Mouse (Mus musculus): ENCODE data around the gene Aarsd1. TPM values are rescaled to one million over a fixed set of nuclear protein-coding genes. Genes with fewer than 3 reads are reported as not detected.
A peak's percentile ranks its signal among the peaks of the same experiment; 100 is the strongest.
"Not testable (repeated sequence)": the region's sequence is repeated elsewhere in the genome, so short reads cannot be mapped to it uniquely, and the experiment has no call there.

The Aarsd1 gene
- polyA plus RNA-seq, 1 experiment from 2014 or later: 101 TPM

- Histone ChIP-seq H3K9me3 (replicated peaks) (no peaks in the 10 kb centered on the region), H3K4me2 (no peak overlapping the region), H3K4me1 (peaks cover 16% of the 10 kb centered on the region), H3K9ac (no peak overlapping the region), H3K27me3 (peaks cover 4% of the 10 kb centered on the region), H3K4me3 (no peak overlapping the region), H3K27ac (no peak overlapping the region), H3K36me3 (ENCODE audit: poor library complexity, severe bottlenecking) (no peaks in the 10 kb centered on the region)
- no peak for ATAC-seq
- WGBS: 90% methylated on average over 5 of the region's 5 CpGs
Measured at GRCm38 (mm10) chr11:101420148-101420547, 2.7 kb upstream of the Aarsd1 start.

DNA sequence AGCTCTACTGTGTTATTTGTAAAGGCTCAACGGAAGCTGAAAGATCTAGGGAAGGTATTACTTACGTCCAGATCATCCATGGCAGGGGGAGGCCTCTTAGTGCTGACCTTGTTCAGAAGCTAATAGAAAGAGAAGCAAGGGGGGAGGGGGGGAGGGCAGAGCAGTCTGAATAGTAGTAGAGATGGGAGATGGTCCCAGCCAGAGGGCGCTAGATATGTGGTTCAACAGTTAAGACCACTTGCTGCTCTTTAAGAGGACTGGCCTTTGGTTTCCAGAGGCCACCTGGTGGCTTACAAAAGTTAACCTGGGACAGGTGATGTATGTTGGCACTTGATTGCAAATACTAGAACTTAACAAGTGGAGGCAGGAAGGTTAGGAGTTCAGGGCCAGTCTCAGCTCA is 2.2 kb upstream of the Aarsd1 start:
- no peak for ATAC-seq
- peaks cover 4% of the 10 kb centered on the region for H3K27me3 ChIP-seq
- H3K4me2 ChIP-seq: no peak overlapping the region
- no peak overlapping the region for H3K4me3 ChIP-seq
- H3K4me1 ChIP-seq: peaks cover 16% of the 10 kb centered on the region
- no peak overlapping the region for H3K9ac ChIP-seq
- H3K9me3 ChIP-seq (replicated peaks): no peaks in the 10 kb centered on the region
- 15% methylated on average over 3 of the region's 3 CpGs for WGBS
- H3K27ac ChIP-seq: no peak overlapping the region
- H3K36me3 ChIP-seq (ENCODE audit: poor library complexity, severe bottlenecking): no peaks in the 10 kb centered on the region

- no peak overlapping the region for H3K27ac ChIP-seq
- peaks cover 4% of the 10 kb centered on the region for H3K27me3 ChIP-seq
- H3K9ac ChIP-seq: no peak overlapping the region
- no peak overlapping the region for H3K4me2 ChIP-seq
- H3K4me1 ChIP-seq: peaks cover 10% of the 10 kb centered on the region
- peaks cover under 1% of the 10 kb centered on the region; the same call in 1 of the 2 replicates for H3K36me3 ChIP-seq (ENCODE audit: poor library complexity, severe bottlenecking)
- no peaks in the 10 kb centered on the region for H3K9me3 ChIP-seq (replicated peaks)
- no peak overlapping the region for H3K4me3 ChIP-seq
- ATAC-seq: no peak
- 59% methylated on average over 6 of the region's 6 CpGs for WGBS
Measured at GRCm38 (mm10) chr11:101418991-101419390, 1.6 kb upstream of the Aarsd1 start.

- ATAC-seq: peak; percentile 46; the same call in 1 of the 2 replicates
- Histone ChIP-seq H3K4me3 (peak overlapping the region; percentile 81), H3K9me3 (replicated peaks) (no peaks in the 10 kb centered on the region), H3K27me3 (no peaks in the 10 kb centered on the region), H3K4me2 (peak overlapping the region; percentile 81), H3K27ac (peak overlapping the region; percentile 72), H3K9ac (peak overlapping the region; percentile 82), H3K36me3 (ENCODE audit: poor library complexity, severe bottlenecking) (peaks cover 25% of the 10 kb centered on the region), H3K4me1 (peaks cover 8% of the 10 kb centered on the region)
- whole genome bisulfite sequencing: 2% methylated on average over 11 of the region's 11 CpGs
Measured at GRCm38 (mm10) chr11:101416433-101417100, 848 bp downstream of the Aarsd1 start.

DNA sequence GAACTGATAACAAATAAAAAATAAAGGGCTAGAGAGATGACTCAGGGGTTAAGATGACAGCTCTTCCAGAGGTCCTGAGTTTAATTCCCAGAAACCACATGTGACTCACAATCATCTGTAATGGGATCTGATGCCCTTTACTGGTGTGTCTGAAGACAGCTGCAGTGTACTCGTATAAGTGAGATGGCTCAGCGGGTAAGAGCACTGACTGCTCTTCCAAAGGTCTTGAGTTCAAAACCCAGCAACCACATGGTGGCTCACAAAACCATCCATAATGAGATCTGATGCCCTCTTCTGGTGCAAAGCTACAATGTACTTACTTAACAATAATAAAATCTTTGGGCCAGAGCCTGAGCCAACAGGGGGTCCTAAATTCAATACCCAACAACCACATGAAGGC is 2.1 kb downstream of the Aarsd1 start:
- Histone ChIP-seq H3K4me2 (no peak overlapping the region), H3K9ac (no peak overlapping the region), H3K27ac (no peak overlapping the region), H3K36me3 (ENCODE audit: poor library complexity, severe bottlenecking) (peaks cover 37% of the 10 kb centered on the region), H3K4me3 (no peak overlapping the region), H3K27me3 (no peaks in the 10 kb centered on the region), H3K9me3 (replicated peaks) (no peaks in the 10 kb centered on the region), H3K4me1 (peaks cover 8% of the 10 kb centered on the region)
- no peak for ATAC-seq
- WGBS: 89% methylated on average over 2 of the region's 2 CpGs

GRCm38 (mm10) chr11:101395110-101395509 is 22.3 kb downstream of the Aarsd1 start:
- no peaks in the 10 kb centered on the region for H3K36me3 ChIP-seq (ENCODE audit: poor library complexity, severe bottlenecking)
- H3K9me3 ChIP-seq (replicated peaks): no peaks in the 10 kb centered on the region
- WGBS: 6% methylated on average over 8 of the region's 8 CpGs
- no peak overlapping the region for H3K4me2 ChIP-seq
- H3K27me3 ChIP-seq: no peaks in the 10 kb centered on the region
- no peak overlapping the region for H3K4me3 ChIP-seq
- peaks cover 7% of the 10 kb centered on the region; the same call in 1 of the 2 replicates for H3K4me1 ChIP-seq
- 0 out of 2 replicates have a peak, but pooled peaks have one; percentile 33 for ATAC-seq
- no peak overlapping the region for H3K27ac ChIP-seq
- H3K9ac ChIP-seq: no peak overlapping the region

GRCm38 (mm10) chr11:101381817-101382216 is 35.6 kb downstream of the Aarsd1 start:
- ATAC-seq: no peak
- Histone ChIP-seq H3K4me2 (no peak overlapping the region), H3K27ac (no peak overlapping the region), H3K36me3 (ENCODE audit: poor library complexity, severe bottlenecking) (no peaks in the 10 kb centered on the region), H3K9ac (no peak overlapping the region), H3K27me3 (no peaks in the 10 kb centered on the region), H3K4me1 (peaks cover 4% of the 10 kb centered on the region; the same call in 1 of the 2 replicates), H3K4me3 (no peak overlapping the region), H3K9me3 (replicated peaks) (no peaks in the 10 kb centered on the region)
- WGBS: 4% methylated on average over 4 of the region's 4 CpGs

GRCm38 (mm10) chr11:101378926-101379325 is 38.5 kb downstream of the Aarsd1 start:
- no peak overlapping the region for H3K9ac ChIP-seq
- WGBS: 84% methylated on average over 6 of the region's 6 CpGs
- no peaks in the 10 kb centered on the region for H3K36me3 ChIP-seq (ENCODE audit: poor library complexity, severe bottlenecking)
- H3K4me1 ChIP-seq: peaks cover 4% of the 10 kb centered on the region; the same call in 1 of the 2 replicates
- no peak for ATAC-seq
- H3K27ac ChIP-seq: no peak overlapping the region
- no peaks in the 10 kb centered on the region for H3K9me3 ChIP-seq (replicated peaks)
- no peak overlapping the region for H3K4me3 ChIP-seq
- no peaks in the 10 kb centered on the region for H3K27me3 ChIP-seq
- no peak overlapping the region for H3K4me2 ChIP-seq

DNA sequence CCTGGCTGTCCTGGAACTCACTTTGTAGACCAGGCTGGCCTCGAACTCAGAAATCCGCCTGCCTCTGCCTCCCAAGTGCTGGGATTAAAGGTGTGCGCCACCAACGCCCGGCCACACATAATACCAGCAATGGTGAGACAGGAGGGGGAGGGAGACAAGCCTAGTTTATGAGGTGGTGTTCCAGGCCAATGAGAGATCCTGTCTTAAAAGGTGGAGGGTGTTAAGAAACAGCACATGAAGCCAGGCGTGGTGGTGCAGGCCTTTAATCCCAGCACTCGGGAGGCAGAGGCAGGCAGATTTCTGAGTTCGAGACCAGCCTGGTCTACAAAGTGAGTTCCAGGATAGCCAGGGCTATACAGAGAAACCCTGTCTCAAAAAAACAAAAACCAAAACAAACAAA is 39.2 kb downstream of the Aarsd1 start:
- not testable (repeated sequence) for H3K4me2 ChIP-seq; H3K9ac ChIP-seq; H3K4me3 ChIP-seq; H3K36me3 ChIP-seq (ENCODE audit: poor library complexity, severe bottlenecking); H3K27ac ChIP-seq; H3K27me3 ChIP-seq; H3K4me1 ChIP-seq; H3K9me3 ChIP-seq (replicated peaks); ATAC-seq
- WGBS: 94% methylated on average over 8 of the region's 8 CpGs

DNA sequence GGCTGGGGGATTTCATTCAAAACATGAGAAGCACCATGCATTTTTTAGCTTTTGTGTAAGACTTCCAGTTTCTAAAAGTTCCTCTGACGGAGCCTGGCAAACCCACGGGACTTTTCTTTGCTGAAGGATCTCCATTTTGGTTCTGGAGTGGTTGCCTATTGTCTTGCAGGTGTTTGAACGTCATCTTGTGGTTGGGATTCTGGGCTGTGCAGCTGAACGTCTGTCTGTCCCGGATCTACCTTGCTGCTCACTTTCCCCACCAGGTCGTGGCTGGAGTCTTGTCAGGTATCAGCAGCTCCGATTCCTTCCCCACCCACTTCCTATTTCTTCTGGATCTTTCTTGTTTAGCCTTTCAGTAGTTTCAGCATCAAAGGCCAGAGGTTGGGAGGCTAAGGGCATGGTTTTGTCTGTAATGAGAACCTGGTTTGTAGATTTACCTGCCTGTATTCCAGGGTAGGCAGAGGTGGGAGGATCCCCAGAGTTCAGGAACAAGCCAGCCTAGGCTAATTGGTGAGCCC is 42.9 kb downstream of the Aarsd1 start:
- Histone ChIP-seq H3K4me3 (no peak overlapping the region), H3K9me3 (replicated peaks) (no peaks in the 10 kb centered on the region), H3K27ac (no peak overlapping the region), H3K4me2 (no peak overlapping the region), H3K9ac (no peak overlapping the region), H3K36me3 (ENCODE audit: poor library complexity, severe bottlenecking) (no peaks in the 10 kb centered on the region), H3K27me3 (no peaks in the 10 kb centered on the region), H3K4me1 (no peaks in the 10 kb centered on the region)
- WGBS: 57% methylated on average over 7 of the region's 7 CpGs
- no peak for ATAC-seq

GRCm38 (mm10) chr11:101370141-101370540 is 47.3 kb downstream of the Aarsd1 start:
- Histone ChIP-seq H3K4me1 (no peaks in the 10 kb centered on the region), H3K27me3 (no peaks in the 10 kb centered on the region), H3K9ac (no peak overlapping the region), H3K36me3 (ENCODE audit: poor library complexity, severe bottlenecking) (no peaks in the 10 kb centered on the region), H3K27ac (no peak overlapping the region), H3K4me2 (no peak overlapping the region), H3K9me3 (replicated peaks) (no peaks in the 10 kb centered on the region), H3K4me3 (no peak overlapping the region)
- 81% methylated on average over 5 of the region's 5 CpGs for WGBS
- no peak for ATAC-seq

DNA sequence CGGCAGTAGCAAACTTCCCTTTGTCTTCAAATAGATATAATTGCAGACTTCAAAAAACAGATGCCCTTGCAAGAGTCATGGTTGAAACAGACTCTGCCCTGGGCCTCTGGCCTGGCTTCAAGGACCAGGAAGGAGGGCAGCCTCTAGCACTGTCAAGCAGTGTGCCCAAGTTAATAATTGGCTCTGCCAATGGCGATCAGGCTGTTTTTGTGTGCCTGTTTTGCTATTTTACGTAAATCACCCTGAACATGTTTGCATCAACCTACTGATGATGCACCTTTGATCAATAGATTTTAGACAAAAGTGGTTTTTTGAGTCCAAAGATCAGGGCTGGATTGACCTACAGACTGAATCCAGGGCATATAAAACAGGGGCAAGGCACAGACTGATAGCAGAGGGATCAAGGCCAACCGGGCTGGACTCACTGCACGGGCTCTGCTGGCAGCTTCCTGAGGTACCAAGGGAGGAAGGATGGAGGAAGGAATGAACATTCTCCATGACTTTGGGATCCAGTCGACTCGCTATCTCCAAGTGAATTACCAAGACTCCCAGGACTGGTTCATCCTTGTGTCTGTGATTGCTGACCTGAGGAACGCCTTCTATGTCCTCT is 50.0 kb downstream of the Aarsd1 start, which contains the start of gene G6pc:
G6pc (plus strand) TSS at position 236 of the 610 bp plus-strand sequence.
- Histone ChIP-seq H3K4me2 (no peak within 1 kb of the TSS), H3K9me3 (replicated peaks) (no peaks in the 10 kb centered on the region), H3K27ac (no peak within 1 kb of the TSS), H3K36me3 (ENCODE audit: poor library complexity, severe bottlenecking) (no peaks in the 10 kb centered on the region), H3K27me3 (no peaks in the 10 kb centered on the region), H3K4me1 (no peaks in the 10 kb centered on the region), H3K9ac (no peak within 1 kb of the TSS), H3K4me3 (no peak within 1 kb of the TSS)
- 90% methylated on average over 8 of the region's 8 CpGs for WGBS
- ATAC-seq: no peak
